ENCODE assay signal across 8 mouse cellular contexts in the genomic region with DNA sequence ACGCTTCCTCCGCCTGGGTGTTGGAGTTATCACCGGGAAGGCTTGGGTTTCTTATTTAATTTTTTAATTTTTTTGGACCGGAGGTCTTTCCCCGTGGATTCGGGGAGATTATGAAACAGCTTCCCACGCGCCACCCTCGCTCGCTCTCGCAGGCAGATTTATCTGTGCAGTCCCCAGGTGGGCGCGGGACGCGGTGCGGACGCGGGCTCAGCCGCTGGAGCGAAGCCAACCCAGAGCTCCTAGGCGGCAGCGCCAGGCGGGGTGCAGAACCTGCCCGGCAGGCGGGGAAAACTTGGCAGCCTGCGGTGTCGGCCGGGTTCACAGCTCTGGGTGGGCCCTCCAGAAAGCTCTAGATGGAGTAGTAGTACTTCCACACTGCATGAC. TPM values are rescaled to one million over a fixed set of nuclear protein-coding genes. Genes with fewer than 3 reads are reported as not detected.
DNase-seq lines count a peak whose midpoint lies in the region; ATAC-seq and TF ChIP-seq lines count a peak whose summit lies in the region.

No protein-coding gene starts in this region.

- TF ChIP-seq CTCF in liver, adult 2 months (IDR thresholded peaks at IDR 0.05; ENCODE audit: low read depth, low read length): 0 out of 2 replicates have a peak, but pooled peaks have one; percentile 10

- WGBS in embryonic facial prominence, embryonic 15.5 days: 0% methylated on average over 28 of the region's 28 CpGs
- under 1% methylated on average over 28 of the region's 28 CpGs for WGBS in heart, embryonic 13.5 days
- WGBS in kidney, embryonic 16.5 days: under 1% methylated on average over 28 of the region's 28 CpGs
- WGBS in liver, adult 2 months: under 1% methylated on average over 28 of the region's 28 CpGs
- WGBS in midbrain, embryonic 16.5 days: 0% methylated on average over 28 of the region's 28 CpGs

- TF ChIP-seq POLR2A in liver, adult 2 months (IDR thresholded peaks at IDR 0.05; ENCODE audit: extremely low read depth, insufficient read depth, low read length): no peak

- no peaks in the 10 kb centered on the region for H3K79me2 ChIP-seq in liver, adult 2 months (ENCODE audit: control insufficient read depth, insufficient read depth, low read length)

- H3K4me2 ChIP-seq in embryonic facial prominence, embryonic 15.5 days (replicated peaks): peak overlapping the region; percentile 94
- H3K4me2 ChIP-seq in heart, embryonic 13.5 days: peak overlapping the region; percentile 85
- peak overlapping the region; percentile 96 for H3K4me2 ChIP-seq in kidney, embryonic 16.5 days (replicated peaks; ENCODE audit: low read depth, low read length)
- H3K4me2 ChIP-seq in midbrain, embryonic 16.5 days (ENCODE audit: low read length): peak overlapping the region; percentile 95

- peaks cover 26% of the 10 kb centered on the region for H3K4me1 ChIP-seq in embryonic facial prominence, embryonic 15.5 days
- H3K4me1 ChIP-seq in heart, embryonic 13.5 days: peaks cover 43% of the 10 kb centered on the region
- H3K4me1 ChIP-seq in kidney, embryonic 16.5 days (ENCODE audit: insufficient read depth, low read length): peaks cover 26% of the 10 kb centered on the region
- peaks cover 1% of the 10 kb centered on the region; the same call in 1 of the 2 replicates for H3K4me1 ChIP-seq in liver, adult 2 months (ENCODE audit: control insufficient read depth, insufficient read depth, low read length)
- H3K4me1 ChIP-seq in midbrain, embryonic 16.5 days (ENCODE audit: control insufficient read depth, insufficient read depth, low read length): peaks cover 11% of the 10 kb centered on the region

- H3K4me3 ChIP-seq in embryonic facial prominence, embryonic 15.5 days (replicated peaks): peak overlapping the region; percentile 76
- H3K4me3 ChIP-seq in heart, embryonic 13.5 days: peak overlapping the region; percentile 85
- peak overlapping the region; percentile 83 for H3K4me3 ChIP-seq in kidney, embryonic 16.5 days (ENCODE audit: low read length)
- H3K4me3 ChIP-seq in liver, adult 2 months (ENCODE audit: insufficient read depth, low read depth, low read length): peak overlapping the region; percentile 85
- H3K4me3 ChIP-seq in midbrain, embryonic 16.5 days (ENCODE audit: low read depth, low read length): peak overlapping the region; percentile 78

- peak; percentile 70 for ATAC-seq in embryonic facial prominence, embryonic 15.5 days (ENCODE audit: insufficient number of reproducible peaks, low FRiP score, low TSS enrichment, low read depth)
- ATAC-seq in heart, embryonic 13.5 days (ENCODE audit: extremely low read depth, insufficient number of reproducible peaks, low FRiP score, low TSS enrichment): no peak
- ATAC-seq in kidney, embryonic 16.5 days (ENCODE audit: low FRiP score, low TSS enrichment): peak; percentile 36
- peak; percentile 40 for ATAC-seq in midbrain, embryonic 16.5 days

- H3K27ac ChIP-seq in embryonic facial prominence, embryonic 15.5 days (replicated peaks): peak overlapping the region; percentile 82
- H3K27ac ChIP-seq in heart, embryonic 13.5 days (replicated peaks): peak overlapping the region; percentile 86
- peak overlapping the region; percentile 80 for H3K27ac ChIP-seq in kidney, embryonic 16.5 days (ENCODE audit: low read length)
- H3K27ac ChIP-seq in liver, adult 2 months (replicated peaks; ENCODE audit: insufficient read depth, low read depth, low read length): peak overlapping the region; percentile 15; the same call in 1 of the 2 replicates
- H3K27ac ChIP-seq in midbrain, embryonic 16.5 days (ENCODE audit: low read length): peak overlapping the region; percentile 75

- no peaks in the 10 kb centered on the region for H3K9me3 ChIP-seq in embryonic facial prominence, embryonic 15.5 days (replicated peaks)
- no peaks in the 10 kb centered on the region for H3K9me3 ChIP-seq in heart, embryonic 13.5 days
- H3K9me3 ChIP-seq in kidney, embryonic 16.5 days (ENCODE audit: low read length): no peaks in the 10 kb centered on the region
- no peaks in the 10 kb centered on the region for H3K9me3 ChIP-seq in midbrain, embryonic 16.5 days (replicated peaks; ENCODE audit: control insufficient read depth, low read length, poor library complexity, severe bottlenecking)

- H3K36me3 ChIP-seq in embryonic facial prominence, embryonic 15.5 days: no peaks in the 10 kb centered on the region
- 0 out of 2 replicates have a peak, but pooled peaks cover under 1% of the 10 kb centered on the region for H3K36me3 ChIP-seq in heart, embryonic 13.5 days
- no peaks in the 10 kb centered on the region for H3K36me3 ChIP-seq in kidney, embryonic 16.5 days (ENCODE audit: insufficient read depth, low read length)
- H3K36me3 ChIP-seq in liver, adult 2 months (ENCODE audit: control insufficient read depth, insufficient read depth, low read length): no peaks in the 10 kb centered on the region
- H3K36me3 ChIP-seq in midbrain, embryonic 16.5 days (ENCODE audit: control insufficient read depth, insufficient read depth, low read length): no peaks in the 10 kb centered on the region

- peak overlapping the region; percentile 54 for H3K9ac ChIP-seq in embryonic facial prominence, embryonic 15.5 days
- peak overlapping the region; percentile 91 for H3K9ac ChIP-seq in heart, embryonic 13.5 days
- H3K9ac ChIP-seq in kidney, embryonic 16.5 days (replicated peaks; ENCODE audit: low read length): peak overlapping the region; percentile 84
- H3K9ac ChIP-seq in liver, adult 2 months (ENCODE audit: low read depth, low read length): peak overlapping the region; percentile 74
- peak overlapping the region; percentile 76 for H3K9ac ChIP-seq in midbrain, embryonic 16.5 days (ENCODE audit: low read depth, low read length)

- DNase-seq in embryo, embryonic 10 days (ENCODE audit: low spot score): peak; percentile 49
- no peak for DNase-seq in embryo, embryonic 10.5 days (ENCODE audit: low spot score)
- no peak for DNase-seq in liver, adult 2 months (ENCODE audit: extremely low read depth, low read depth, low spot score)
- peak; percentile 42 for DNase-seq in testis, postnatal 14 days (ENCODE audit: low spot score)

- peaks cover 17% of the 10 kb centered on the region for H3K27me3 ChIP-seq in embryonic facial prominence, embryonic 15.5 days
- H3K27me3 ChIP-seq in heart, embryonic 13.5 days (replicated peaks): no peaks in the 10 kb centered on the region
- peaks cover 12% of the 10 kb centered on the region; the same call in 1 of the 2 replicates for H3K27me3 ChIP-seq in kidney, embryonic 16.5 days (ENCODE audit: insufficient read depth, low read length)
- H3K27me3 ChIP-seq in liver, adult 2 months (ENCODE audit: control insufficient read depth, insufficient read depth, low read length): no peaks in the 10 kb centered on the region; the same call in 1 of the 2 replicates
- H3K27me3 ChIP-seq in midbrain, embryonic 16.5 days (ENCODE audit: control insufficient read depth, insufficient read depth, low read depth, low read length): peaks cover 39% of the 10 kb centered on the region

RNA-seq across cellular contexts. Expression of a gene that starts 0.9 kb away (rescaled TPM):
- polyA plus RNA-seq in embryonic facial prominence, embryonic 15.5 days (2015; fragmentation: Nextera tagmentation; extraction: Ambion mirVana): 23.2 and 25.4 TPM in 2 replicates
- polyA plus RNA-seq in heart, embryonic 13.5 days (2015; fragmentation: Nextera tagmentation; extraction: Ambion mirVana): 11.4 and 11.7 TPM in 2 replicates
- polyA plus RNA-seq in kidney, embryonic 16.5 days (2015; fragmentation: Nextera tagmentation; extraction: Ambion mirVana): 19.3 and 22.8 TPM in 2 replicates
- 2.5 and 5.5 TPM in 2 replicates for total RNA-seq in liver, adult 2 months (2014; rRNA removed)
- polyA plus RNA-seq in liver, adult 2 months (2012; rRNA removed): 2.0 and 2.4 TPM in 2 replicates
- 67.0 and 99.2 TPM in 2 replicates for polyA plus RNA-seq in midbrain, embryonic 16.5 days (2015; fragmentation: Nextera tagmentation; extraction: Ambion mirVana)

Comparison
In these comparisons a context has a peak if more than half of its experiments do, and no peak if none do; other contexts are left out.
1. DNase-seq: peak in embryo, embryonic 10 days (single experiment) and testis, postnatal 14 days (single experiment); none in embryo, embryonic 10.5 days (single experiment) and liver, adult 2 months (single experiment).
2. H3K27ac ChIP-seq: peak in every context shown above with its lines; median percentile 86 in heart, embryonic 13.5 days; 82 in embryonic facial prominence, embryonic 15.5 days; 80 in kidney, embryonic 16.5 days; 75 in midbrain, embryonic 16.5 days; 15 in liver, adult 2 months.
3. Peak in every context shown above with its lines, with median percentiles within 50 percentile points of each other: H3K4me2 ChIP-seq, H3K4me3 ChIP-seq and H3K9ac ChIP-seq.